Mouse (Mus musculus) C2C12 (cell line): ENCODE measurements around the gene Mustn1.

ENCODE experiments used
- CEBPB ChIP-seq: IDR thresholded peaks from one replicate; pipeline ENCODE4 v1.6.1; 2011; ENCODE audit warnings: low read depth, mild to moderate bottlenecking, control low read depth, moderate library complexity
- CTCF ChIP-seq: IDR thresholded peaks from one replicate; pipeline ENCODE4 v1.5.1; 2011; ENCODE audit not compliant: control insufficient read depth, insufficient read depth, insufficient read length
- MAX ChIP-seq: IDR thresholded peaks from one replicate; pipeline ENCODE4 v1.6.1; 2011; ENCODE audit warnings: mild to moderate bottlenecking, control low read depth
- MYOD1 ChIP-seq: IDR thresholded peaks from one replicate; pipeline ENCODE4 v1.6.1; 2011; ENCODE audit warnings: low read depth; ENCODE audit not compliant: control insufficient read depth, insufficient read length
- USF1 ChIP-seq: IDR thresholded peaks from one replicate; pipeline ENCODE4 v1.6.1; 2011; ENCODE audit warnings: low read depth, mild to moderate bottlenecking, control low read depth, moderate library complexity

GRCm38 (mm10) chr14:30907814-30908265, 28.8 kb downstream of the Mustn1 start:
- TF ChIP-seq CTCF (no peak), USF1 (no peak), MAX (no peak), MYOD1 (no peak), CEBPB (no peak)
